Mouse (Mus musculus): Measurements from ENCODE around the gene Insc.

Gene Insc

GRCm38 (mm10) chr7:114822736-114823135 is 79.2 kb downstream of the Insc start:
- DNase-seq (ENCODE audit: low read depth, low spot score), result no peak

DNA sequence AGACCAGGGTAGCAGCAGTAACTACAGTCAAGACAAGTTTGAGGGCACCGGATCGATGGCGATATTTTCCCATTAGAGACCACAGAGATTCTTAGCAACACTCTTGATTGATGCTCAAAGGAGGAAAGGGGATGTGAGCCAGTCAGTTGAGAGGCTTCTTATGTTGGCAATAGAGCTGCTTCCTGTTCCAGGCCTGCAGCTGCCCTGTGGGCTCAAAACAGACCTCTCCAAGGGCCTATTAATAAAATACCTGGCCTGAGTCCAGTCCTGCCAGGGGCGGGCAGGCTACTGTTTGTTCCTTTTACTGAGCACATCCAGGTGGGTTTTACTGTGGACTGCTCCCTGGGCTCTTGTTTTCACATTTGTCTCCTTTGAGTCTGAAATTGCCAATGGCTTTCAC is 83.9 kb downstream of the Insc start:
- DNase-seq (ENCODE audit: low read depth, low spot score), result no peak

GRCm38 (mm10) chr7:114832257-114832940 is 88.9 kb downstream of the Insc start:
- peak; percentile 9 for DNase-seq (ENCODE audit: low read depth, low spot score)

- DNase-seq (ENCODE audit: low read depth, low spot score), result no peak
Observed at GRCm38 (mm10) chr7:114834504-114834903, 91.0 kb downstream of the Insc start.

DNA sequence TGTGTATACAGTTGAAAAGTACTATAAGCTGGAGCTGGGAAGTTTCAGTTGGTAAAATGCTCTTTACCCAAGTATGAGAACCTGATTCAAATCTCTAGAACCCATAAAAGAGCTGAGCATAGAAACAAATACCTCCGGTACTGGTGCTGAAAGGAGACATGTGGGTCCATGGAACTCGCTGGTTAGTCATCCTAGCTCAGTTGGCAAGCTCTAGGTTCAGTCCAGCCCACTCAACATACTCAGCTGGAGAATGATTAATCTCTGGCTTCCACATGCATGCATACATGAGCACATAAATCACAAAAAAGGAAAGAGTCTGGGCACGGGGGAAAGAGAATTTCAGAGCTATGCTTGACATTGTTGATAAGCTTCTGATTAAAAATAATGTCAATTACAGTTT is 93.8 kb downstream of the Insc start:
- peak; percentile 75 for DNase-seq (ENCODE audit: low read depth, low spot score)

GRCm38 (mm10) chr7:114840029-114840745 is 96.7 kb downstream of the Insc start:
- peak; percentile 33 for DNase-seq (ENCODE audit: low read depth, low spot score)

DNA sequence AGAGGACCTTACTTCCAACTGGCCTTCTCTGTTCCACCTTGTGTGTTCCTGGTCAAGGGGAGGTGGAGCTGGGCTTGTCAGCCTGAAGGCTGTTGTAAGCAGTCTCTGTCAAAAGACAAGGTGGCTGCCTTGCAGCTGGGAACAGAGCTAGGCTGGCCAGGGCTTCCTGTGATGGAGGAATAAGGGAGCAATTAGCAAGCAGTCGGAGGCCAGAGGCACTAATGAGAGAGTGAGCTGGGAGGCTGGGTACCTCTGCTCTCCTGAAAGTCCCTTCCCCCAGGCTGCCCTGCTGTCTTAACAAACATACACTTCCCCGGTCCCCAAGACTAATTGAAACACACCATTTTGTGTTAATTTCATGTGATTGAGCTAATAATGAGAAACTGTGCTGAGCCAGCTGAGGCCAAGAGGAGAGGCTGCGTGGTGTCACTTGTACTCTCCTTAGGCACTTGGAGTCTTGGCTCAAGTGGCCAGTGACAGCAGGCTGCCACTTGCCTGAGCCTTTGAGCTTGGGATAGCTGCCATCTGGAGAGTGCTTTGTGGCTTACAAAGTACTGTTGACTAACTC is 99.2 kb downstream of the Insc start:
- DNase-seq (ENCODE audit: low read depth, low spot score), result no peak

DNA sequence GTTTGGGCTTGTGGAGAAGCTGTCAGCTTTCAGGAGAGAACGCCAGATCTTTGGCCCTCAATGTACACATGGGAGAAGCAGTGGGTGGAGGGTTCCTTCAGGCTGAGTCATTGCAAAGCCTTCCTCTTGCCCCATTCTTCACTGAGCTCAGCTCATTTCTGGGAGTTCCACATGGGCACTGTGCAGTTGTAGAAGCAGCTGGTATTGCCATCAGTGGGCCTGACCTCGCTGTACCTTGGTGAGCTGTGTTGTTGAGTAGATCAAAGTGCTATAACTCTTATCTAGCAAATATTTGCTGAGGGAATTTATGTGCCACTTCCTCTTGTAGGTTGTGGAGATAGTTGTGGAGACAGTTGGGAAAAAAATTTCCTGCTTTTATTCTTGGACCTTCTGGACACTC is 103.7 kb downstream of the Insc start:
- peak; percentile 38 for DNase-seq (ENCODE audit: low read depth, low spot score)

GRCm38 (mm10) chr7:114852387-114852786 is 108.9 kb downstream of the Insc start:
- peak; percentile 6 for DNase-seq (ENCODE audit: low read depth, low spot score)

DNA sequence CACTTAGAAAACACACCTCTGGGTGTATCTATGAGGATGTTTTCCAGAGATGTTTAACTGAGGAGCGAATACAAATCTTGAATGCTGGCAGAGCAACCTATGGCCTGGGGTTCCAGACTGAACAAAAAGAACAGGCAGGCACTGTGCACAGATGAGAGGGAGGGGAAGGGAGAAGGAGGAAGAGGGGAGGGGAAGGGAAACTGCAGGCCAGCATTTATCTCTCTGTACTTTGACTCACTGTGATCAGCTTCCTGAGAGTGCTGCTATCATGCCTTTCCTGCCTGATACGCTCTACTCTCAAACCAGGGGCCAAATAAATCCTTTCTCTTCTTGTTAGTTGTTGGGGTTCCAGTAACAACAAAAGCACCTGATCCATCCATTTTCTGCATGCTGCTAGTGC is 110.7 kb downstream of the Insc start:
- no peak for DNase-seq (ENCODE audit: low read depth, low spot score)

GRCm38 (mm10) chr7:114860858-114861523 is 117.5 kb downstream of the Insc start:
- peak; percentile 55 for DNase-seq (ENCODE audit: low read depth, low spot score)

- DNase-seq (ENCODE audit: low read depth, low spot score), result peak; percentile 74
Observed at GRCm38 (mm10) chr7:114873315-114874012, 130.0 kb downstream of the Insc start.

DNA sequence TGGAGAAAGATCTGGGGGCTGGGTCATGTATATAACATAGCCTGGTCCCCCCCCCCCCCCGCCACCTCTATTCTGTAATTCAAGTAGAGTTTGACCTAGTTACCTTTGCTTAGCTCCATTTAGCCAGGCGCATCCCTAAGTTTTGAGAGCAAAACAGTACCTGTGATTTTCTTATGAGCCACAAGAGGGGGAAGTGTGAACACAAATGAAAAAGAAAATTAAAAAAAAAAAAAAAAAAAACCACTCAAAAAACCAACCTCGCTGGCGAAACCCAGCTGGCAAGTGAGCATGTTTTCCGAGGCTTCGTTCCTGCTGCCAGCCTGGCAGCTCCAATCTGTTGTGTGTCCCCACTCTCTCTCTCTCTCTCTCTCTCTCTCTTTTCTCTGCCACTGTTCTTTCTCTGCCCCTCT is 130.5 kb downstream of the Insc start:
- DNase-seq (ENCODE audit: low read depth, low spot score), result peak; percentile 58

GRCm38 (mm10) chr7:114874579-114874978 is 131.1 kb downstream of the Insc start:
- no peak for DNase-seq (ENCODE audit: low read depth, low spot score)

- no peak for DNase-seq (ENCODE audit: low read depth, low spot score)
Observed at GRCm38 (mm10) chr7:114883602-114884001, 140.1 kb downstream of the Insc start.

GRCm38 (mm10) chr7:114886933-114887332 is 143.4 kb downstream of the Insc start:
- no peak for DNase-seq (ENCODE audit: low read depth, low spot score)

DNA sequence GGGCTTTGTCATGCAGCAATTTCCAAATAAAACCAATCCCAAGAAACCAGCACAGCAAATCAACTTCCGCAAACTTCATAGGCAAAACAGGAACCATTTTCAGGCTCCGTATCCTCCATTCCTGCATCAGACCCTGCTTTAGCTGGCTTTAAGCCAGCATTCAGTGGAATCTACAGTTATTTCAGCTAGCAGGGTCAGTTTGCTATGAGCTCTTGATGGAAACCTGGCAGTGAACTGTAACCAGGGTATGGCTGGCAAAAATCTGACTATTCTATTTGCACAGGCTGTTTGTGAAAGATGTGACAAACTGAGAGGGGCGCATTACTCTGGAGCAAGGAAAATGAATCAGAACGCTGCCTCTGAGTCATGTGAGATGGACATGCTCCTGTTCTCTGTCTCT is 146.7 kb downstream of the Insc start:
- no peak for DNase-seq (ENCODE audit: low read depth, low spot score)

DNA sequence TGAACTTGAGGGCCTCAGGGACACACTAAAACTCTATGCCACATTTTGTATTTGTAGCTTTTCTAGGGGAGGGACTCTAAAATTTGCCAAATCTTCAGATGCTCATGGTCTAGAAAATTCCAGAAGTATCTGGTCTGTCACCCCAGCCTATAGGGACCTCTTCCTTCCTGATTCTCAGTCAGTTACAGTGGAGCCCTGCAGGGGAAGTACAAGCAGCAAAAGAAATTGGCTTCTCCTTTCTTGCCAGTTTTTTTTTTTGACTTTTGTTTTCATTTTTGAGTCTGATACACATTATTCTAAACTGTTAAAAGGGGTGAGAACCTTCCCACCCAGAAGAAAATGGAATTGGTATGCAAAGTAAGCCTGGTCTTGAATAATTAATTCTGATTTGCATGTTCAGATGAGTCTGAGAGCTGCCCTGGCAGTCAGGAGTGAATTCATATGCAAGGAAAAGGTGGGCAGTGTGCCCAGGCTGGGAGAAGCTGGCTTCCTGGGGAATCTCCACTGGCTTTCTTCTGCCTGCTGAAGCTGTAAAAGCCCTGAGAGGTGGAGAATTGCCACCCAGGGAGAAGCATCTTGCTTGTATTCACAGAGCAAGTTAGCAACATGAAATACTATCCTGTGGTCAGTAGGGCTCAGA is 149.2 kb downstream of the Insc start:
- no peak for DNase-seq (ENCODE audit: low read depth, low spot score)

GRCm38 (mm10) chr7:114893889-114894288 is 150.4 kb downstream of the Insc start:
- no peak for DNase-seq (ENCODE audit: low read depth, low spot score)

DNA sequence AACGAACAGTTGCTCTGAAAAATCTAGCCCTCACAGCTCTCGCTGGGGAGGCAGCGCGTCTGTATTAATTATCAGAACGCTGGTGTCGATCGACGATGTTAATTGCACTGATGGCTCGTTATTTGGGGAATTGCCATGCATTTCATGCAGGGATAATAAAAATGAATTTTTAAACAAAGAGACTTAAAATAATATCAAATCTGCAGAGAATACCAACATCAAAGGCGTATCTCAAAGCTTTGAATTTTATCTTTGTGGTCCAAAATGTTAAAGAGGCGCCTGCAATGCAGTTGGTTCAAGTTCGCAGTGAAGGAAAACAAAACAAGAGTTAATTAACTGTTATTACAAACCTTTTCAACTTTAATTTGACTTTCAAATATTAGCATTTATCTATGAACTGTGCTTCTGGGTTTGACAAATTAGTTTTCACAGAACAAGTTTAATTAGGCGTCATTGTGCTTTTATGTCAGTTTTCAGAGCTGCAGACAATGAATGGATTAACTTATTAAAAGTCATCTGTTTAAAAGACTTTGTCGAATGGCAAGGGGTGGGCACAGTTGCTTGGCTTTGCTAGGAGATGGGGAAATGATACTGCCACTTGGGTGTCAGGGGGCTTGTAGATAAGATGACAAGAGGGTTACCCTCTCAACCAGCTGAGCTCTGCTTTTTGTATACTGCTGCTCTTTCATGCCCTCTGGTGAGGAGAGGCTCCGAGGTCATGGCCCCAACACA is 153.6 kb downstream of the Insc start:
- DNase-seq (ENCODE audit: low read depth, low spot score), result no peak

Measured in 3T3-L1 (cell line).